Mouse (Mus musculus): ENCODE results near the gene Iqcb1.

The Iqcb1 gene

GRCm38 (mm10) chr16:36914195-36914594, 86.0 kb downstream of the Iqcb1 start:
- POLR2A ChIA-PET: interaction anchor here in 2 of 4 experiments (1.2 to 1.6 kb wide), 3 partner anchors 9 to 11 kb away, joined by 3 to 7 read pairs (median 4); no protein-coding TSS in a partner anchor
- CTCF ChIA-PET: no interaction called here

GRCm38 (mm10) chr16:36918505-36918904, 90.3 kb downstream of the Iqcb1 start:
- POLR2A ChIA-PET: interaction anchor here in 1 of 4 experiments (0.8 to 1.6 kb wide), 2 partner anchors 9 to 10 kb away, joined by 3 to 5 read pairs; no protein-coding TSS in a partner anchor
- CTCF ChIA-PET: no interaction called here

- ChIA-PET POLR2A (interaction anchor here in 1 of 4 experiments (1.4 kb wide), 1 partner anchor 9 kb away, joined by 3 read pairs; no protein-coding TSS in a partner anchor), CTCF (no interaction called here)
These were observed 92.2 kb downstream of the Iqcb1 start for GRCm38 (mm10) chr16:36920410-36920809.

GRCm38 (mm10) chr16:36921067-36921613, 93.0 kb downstream of the Iqcb1 start:
- ChIA-PET CTCF (no interaction called here), POLR2A (interaction anchor here in 2 of 4 experiments (0.6 to 1.4 kb wide), 2 partner anchors 9 to 1626 kb away, joined by 3 read pairs; no protein-coding TSS in a partner anchor)

- ChIA-PET POLR2A (no interaction called here), CTCF (no interaction called here)
These were observed 93.8 kb downstream of the Iqcb1 start for GRCm38 (mm10) chr16:36921980-36922379.
